Mouse (Mus musculus): ENCODE data around the gene Otulin. TPM values are rescaled to one million over a fixed set of nuclear protein-coding genes. Genes with fewer than 3 reads are reported as not detected.

Gene Otulin
- total and polyA plus RNA-seq, 3 experiments = 40.0 to 84.8 (median 80.2) TPM

DNA sequence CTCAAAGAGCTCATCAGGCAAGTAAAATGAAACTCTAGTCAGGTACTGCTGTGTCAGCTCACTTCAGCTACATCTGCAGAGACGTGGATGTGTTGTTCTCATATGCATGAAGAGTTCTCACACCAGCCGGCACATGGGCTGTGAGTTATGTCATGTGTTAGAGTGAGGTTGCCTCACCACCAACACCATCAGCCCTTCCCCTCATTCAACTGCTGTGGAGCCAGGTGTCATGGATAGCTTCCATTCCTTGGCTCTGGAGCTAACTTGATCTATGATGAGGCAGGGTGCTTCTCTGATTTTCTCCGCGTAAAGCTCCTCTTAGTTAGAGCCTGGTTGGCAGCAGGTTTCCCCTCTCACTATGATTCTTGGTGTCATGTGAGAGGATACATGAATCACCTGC is 60.1 kb downstream of the Otulin start:
- Histone ChIP-seq H3K27ac (ENCODE audit: insufficient read depth, low read depth) (no peak overlapping the region), H3K4me2 (ENCODE audit: insufficient read depth, low read depth, poor library complexity, severe bottlenecking) (no peak overlapping the region), H3K4me3 (replicated peaks in 1 of 3; ENCODE audit: low read depth in 2 of 3, low read length in 2 of 3, poor library complexity in 1 of 3) (no peak overlapping the region), H3K27me3 (replicated peaks) (no peaks in the 10 kb centered on the region), H3K9me3 (replicated peaks; ENCODE audit: low read length) (no peaks in the 10 kb centered on the region), H3K9ac (ENCODE audit: insufficient read depth, low read depth) (no peak overlapping the region), H3K79me2 (replicated peaks; ENCODE audit: control insufficient read depth, extremely low read depth, insufficient read depth, poor library complexity, severe bottlenecking) (no peaks in the 10 kb centered on the region), H3K4me1 (ENCODE audit: control insufficient read depth in 1 of 2, insufficient read depth in 2 of 2) (peaks cover under 1 to 4% of the 10 kb centered on the region in 2 experiments; a peak in 2 of 4 replicates), H3K36me3 (replicated peaks in 1 of 2; ENCODE audit: control insufficient read depth in 1 of 2, insufficient read depth in 1 of 2, low read length in 1 of 2) (peaks cover 0 to 64% of the 10 kb centered on the region in 2 experiments)
- DNase-seq (ENCODE audit: extremely low read depth) = no peak
- in situ Hi-C loops (cut with MboI; ENCODE audit: low pct_ligation_motif_present, low pct_unique_long_range_greater_than_20kb, low sequenced_read_pairs) (no loop called here), dilution Hi-C loops (cut with MboI; ENCODE audit: extremely low pct_ligation_motif_present, extremely low pct_unique_long_range_greater_than_20kb, low sequenced_read_pairs) (no loop called here)
- TF ChIP-seq E2F4 (IDR thresholded peaks at IDR 0.05; ENCODE audit: insufficient replicate concordance, low read depth, low read length) = no peak
- no peak for TF ChIP-seq POLR2A (IDR thresholded peaks at IDR 0.05; ENCODE audit: low read depth, low read length)
- TF ChIP-seq POLR2AphosphoS2 (IDR thresholded peaks at IDR 0.05; ENCODE audit: low read depth, low read length) = no peak
- TF ChIP-seq IRF4 (IDR thresholded peaks at IDR 0.05; ENCODE audit: low read depth, low read length) = no peak
- TF ChIP-seq MAX (IDR thresholded peaks at IDR 0.05; ENCODE audit: low read length) = no peak
- TF ChIP-seq USF1 (IDR thresholded peaks at IDR 0.05; ENCODE audit: low read depth, low read length) = no peak
- no peak for TF ChIP-seq NRF1 (IDR thresholded peaks at IDR 0.05; ENCODE audit: low read depth, low read length)

DNA sequence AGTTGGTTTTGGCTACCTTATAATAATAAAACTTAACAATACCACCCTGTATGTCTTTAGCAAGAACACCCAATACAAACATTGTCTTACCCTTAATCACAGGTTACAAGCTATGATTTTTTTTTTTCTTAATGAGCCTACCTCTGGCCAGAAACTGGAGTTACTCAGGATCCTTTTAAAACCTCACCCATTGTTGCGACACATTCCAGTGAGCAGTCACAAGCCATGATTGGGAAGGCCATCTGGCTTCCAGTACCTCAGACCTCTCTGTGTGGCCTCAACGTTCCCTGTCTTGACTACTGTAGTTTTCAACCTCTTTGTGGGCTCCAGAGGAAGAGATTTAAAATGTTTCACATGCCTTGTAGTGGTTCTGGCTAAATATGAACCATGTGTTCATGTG is 60.6 kb downstream of the Otulin start:
- no peak for TF ChIP-seq MXI1 (IDR thresholded peaks at IDR 0.05; ENCODE audit: low read depth, low read length)
- no peak for TF ChIP-seq BHLHE40 (IDR thresholded peaks at IDR 0.05; ENCODE audit: low read depth, low read length)
- no peak for TF ChIP-seq ELF1 (IDR thresholded peaks at IDR 0.05; ENCODE audit: low read depth, low read length)
- no peak for TF ChIP-seq MAFK (IDR thresholded peaks at IDR 0.05; ENCODE audit: insufficient replicate concordance, low read length)
- no peak for TF ChIP-seq GABPA (IDR thresholded peaks at IDR 0.05; ENCODE audit: insufficient replicate concordance, low read depth, low read length)
- no peak for TF ChIP-seq JUND (conservative IDR thresholded peaks at IDR 0.05; ENCODE audit: low read depth, low read length)
- no peak for TF ChIP-seq JUN (IDR thresholded peaks at IDR 0.05; ENCODE audit: insufficient read depth, low read depth, low read length)
- no peak for TF ChIP-seq MAZ (IDR thresholded peaks at IDR 0.05; ENCODE audit: low read depth, low read length)
- no peak for TF ChIP-seq SMC3 (IDR thresholded peaks at IDR 0.05; ENCODE audit: low read depth, low read length)
- TF ChIP-seq MAX (IDR thresholded peaks at IDR 0.05; ENCODE audit: low read length) = no peak
- no peak for TF ChIP-seq PAX5 (IDR thresholded peaks at IDR 0.05; ENCODE audit: low read length)
- no peak for TF ChIP-seq MEF2A (IDR thresholded peaks at IDR 0.05; ENCODE audit: borderline replicate concordance, low read depth, low read length)
- Histone ChIP-seq H3K9me3 (replicated peaks; ENCODE audit: low read length) (no peaks in the 10 kb centered on the region), H3K36me3 (replicated peaks in 1 of 2; ENCODE audit: control insufficient read depth in 1 of 2, insufficient read depth in 1 of 2, low read length in 1 of 2) (peaks cover 0 to 66% of the 10 kb centered on the region in 2 experiments), H3K79me2 (replicated peaks; ENCODE audit: control insufficient read depth, extremely low read depth, insufficient read depth, poor library complexity, severe bottlenecking) (no peaks in the 10 kb centered on the region), H3K4me1 (ENCODE audit: control insufficient read depth in 1 of 2, insufficient read depth in 2 of 2) (peaks cover 3 to 5% of the 10 kb centered on the region in 2 experiments; a peak in 2 of 4 replicates), H3K27ac (ENCODE audit: insufficient read depth, low read depth) (no peak overlapping the region), H3K9ac (ENCODE audit: insufficient read depth, low read depth) (no peak overlapping the region), H3K27me3 (replicated peaks) (no peaks in the 10 kb centered on the region), H3K4me3 (replicated peaks in 1 of 3; ENCODE audit: low read depth in 2 of 3, low read length in 2 of 3, poor library complexity in 1 of 3) (no peak overlapping the region), H3K4me2 (ENCODE audit: insufficient read depth, low read depth, poor library complexity, severe bottlenecking) (no peak overlapping the region)
- dilution Hi-C loops (cut with MboI; ENCODE audit: extremely low pct_ligation_motif_present, extremely low pct_unique_long_range_greater_than_20kb, low sequenced_read_pairs) = no loop called here
- in situ Hi-C loops (cut with MboI; ENCODE audit: low pct_ligation_motif_present, low pct_unique_long_range_greater_than_20kb, low sequenced_read_pairs) = no loop called here
- DNase-seq (ENCODE audit: extremely low read depth) = no peak
